Mouse (Mus musculus) lung, embryonic 15.5 days (tissue): ENCODE data around the gene Tmem107. TPM values are rescaled to one million over a fixed set of nuclear protein-coding genes. Genes with fewer than 3 reads are reported as not detected.

Experiments
- ATAC-seq: fragments of 200-750 bp; cut with Nextera tagmentation; 2 replicates; pipeline ENCODE4 v1.8.0; 2017; ENCODE audit warnings: moderate number of reproducible peaks, borderline replicate concordance; ENCODE audit not compliant: low FRiP score, low TSS enrichment; ENCODE audit errors: extremely low read depth
- H3K27ac ChIP-seq: fragments of 300-500 bp; sonication (generic); 2 replicates; pipeline ENCODE4 v1.5.1; 2015; ENCODE audit warnings: moderate library complexity, mild to moderate bottlenecking, inconsistent platforms
- H3K27me3 ChIP-seq: fragments of 300-500 bp; sonication (generic); 2 replicates; pipeline ENCODE4 v1.6.1; 2015; ENCODE audit warnings: inconsistent platforms
- H3K36me3 ChIP-seq: fragments of 300-500 bp; sonication (generic); 2 replicates; pipeline ENCODE4 v1.6.1; 2015; ENCODE audit warnings: inconsistent platforms
- H3K4me1 ChIP-seq: fragments of 300-500 bp; sonication (generic); 2 replicates; pipeline ENCODE4 v1.6.1; 2015; ENCODE audit warnings: inconsistent platforms
- H3K4me2 ChIP-seq: fragments of 300-500 bp; sonication (generic); 2 replicates; pipeline ENCODE4 v1.6.1; 2015; ENCODE audit warnings: inconsistent platforms, mild to moderate bottlenecking, moderate library complexity
- H3K4me3 ChIP-seq: fragments of 300-500 bp; sonication (generic); 2 replicates; pipeline ENCODE4 v1.5.1; 2015; ENCODE audit warnings: mild to moderate bottlenecking, inconsistent platforms
- H3K9ac ChIP-seq: fragments of 300-500 bp; sonication (generic); 2 replicates; pipeline ENCODE4 v1.6.1; 2015; ENCODE audit warnings: inconsistent platforms
- H3K9me3 ChIP-seq: fragments of 300-500 bp; sonication (generic); 2 replicates; pipeline ENCODE4 v1.6.1; 2016; ENCODE audit warnings: inconsistent platforms
- WGBS: fragments of 180-500 bp; shearing (Covaris S2); methylation state at CpG from one replicate; pipeline ENCODE4 v1.1.7; 2015; 5-methylcytosine and 5-hydroxymethylcytosine counted together
- polyA plus RNA-seq: library from polyadenylated mRNA; unstranded; fragments of >200 nt; fragmentation: Nextera tagmentation; extraction: Ambion mirVana; gene quantifications from 2 replicates; pipeline ENCODE4 v1.2.1, GENCODE M21; 2015

Gene Tmem107
- polyA plus RNA-seq, 1 experiment from 2014 or later, result 71.1 TPM

GRCm38 (mm10) chr11:69114018-69114417 lies 43.4 kb downstream of the Tmem107 start:
- 58% methylated on average over 3 of the region's 3 CpGs for WGBS
- no peaks in the 10 kb centered on the region for H3K27me3 ChIP-seq
- no peaks in the 10 kb centered on the region for H3K9me3 ChIP-seq
- no peak overlapping the region for H3K4me3 ChIP-seq
- H3K4me1 ChIP-seq, result peaks cover 31% of the 10 kb centered on the region
- no peak overlapping the region for H3K9ac ChIP-seq
- peaks cover 7% of the 10 kb centered on the region for H3K36me3 ChIP-seq
- ATAC-seq, result no peak
- no peak overlapping the region for H3K27ac ChIP-seq
- H3K4me2 ChIP-seq, result no peak overlapping the region

DNA sequence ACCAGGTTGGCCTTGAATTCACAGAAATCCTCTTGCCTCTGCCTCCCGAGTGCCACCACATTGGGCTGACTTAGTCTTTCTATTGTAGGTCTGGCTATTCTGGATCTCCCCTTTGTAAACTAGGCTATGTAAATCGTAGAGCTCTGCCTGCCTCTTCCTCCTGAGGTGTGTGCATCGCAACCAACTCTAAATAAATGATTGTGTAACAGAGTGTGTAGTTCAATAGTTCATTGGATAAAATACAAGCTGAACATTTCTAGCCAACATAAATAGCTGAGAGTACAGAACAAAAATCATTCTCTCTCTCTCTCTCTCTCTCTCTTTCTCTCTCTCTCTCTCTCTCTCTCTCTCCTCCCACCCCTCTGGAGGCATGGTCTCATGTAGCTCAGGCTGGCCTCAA lies 44.0 kb downstream of the Tmem107 start:
- peaks cover 32% of the 10 kb centered on the region for H3K4me1 ChIP-seq
- H3K4me2 ChIP-seq, result no peak overlapping the region
- H3K27ac ChIP-seq, result no peak overlapping the region
- no peaks in the 10 kb centered on the region for H3K27me3 ChIP-seq
- no peaks in the 10 kb centered on the region for H3K9me3 ChIP-seq
- 69% methylated on average over 3 of the region's 3 CpGs for WGBS
- H3K36me3 ChIP-seq, result peaks cover 1% of the 10 kb centered on the region
- no peak overlapping the region for H3K4me3 ChIP-seq
- no peak overlapping the region for H3K9ac ChIP-seq
- ATAC-seq, result no peak

- peak overlapping the region; percentile 66; the same call in 1 of the 2 replicates for H3K4me3 ChIP-seq
- H3K27me3 ChIP-seq, result no peaks in the 10 kb centered on the region
- no peaks in the 10 kb centered on the region for H3K9me3 ChIP-seq
- H3K27ac ChIP-seq, result no peak overlapping the region
- H3K9ac ChIP-seq, result no peak overlapping the region
- WGBS, result 51% methylated on average over 5 of the region's 5 CpGs
- peaks cover 41% of the 10 kb centered on the region for H3K4me1 ChIP-seq
- no peaks in the 10 kb centered on the region for H3K36me3 ChIP-seq
- ATAC-seq, result no peak
- peak overlapping the region; percentile 94 for H3K4me2 ChIP-seq
Measured at GRCm38 (mm10) chr11:69116843-69117242, 46.2 kb downstream of the Tmem107 start.

- Histone ChIP-seq H3K9ac (peak overlapping the region; percentile 59), H3K36me3 (no peaks in the 10 kb centered on the region), H3K4me3 (peak overlapping the region; percentile 66), H3K4me2 (peak overlapping the region; percentile 94), H3K27me3 (no peaks in the 10 kb centered on the region), H3K9me3 (no peaks in the 10 kb centered on the region), H3K4me1 (peaks cover 38% of the 10 kb centered on the region), H3K27ac (peak overlapping the region; percentile 89)
- under 1% methylated on average over 45 of the region's 45 CpGs for WGBS
- ATAC-seq, result no peak
Measured at GRCm38 (mm10) chr11:69117737-69118695, 47.4 kb downstream of the Tmem107 start.

- 0% methylated on average over 15 of the region's 15 CpGs for WGBS
- no peaks in the 10 kb centered on the region for H3K36me3 ChIP-seq
- no peak overlapping the region for H3K27ac ChIP-seq
- H3K4me3 ChIP-seq, result peak overlapping the region; percentile 66
- peak overlapping the region; percentile 59 for H3K9ac ChIP-seq
- peak overlapping the region; percentile 94 for H3K4me2 ChIP-seq
- H3K27me3 ChIP-seq, result no peaks in the 10 kb centered on the region
- H3K4me1 ChIP-seq, result peaks cover 40% of the 10 kb centered on the region
- ATAC-seq, result no peak
- no peaks in the 10 kb centered on the region for H3K9me3 ChIP-seq
Measured at GRCm38 (mm10) chr11:69118765-69119164, 48.2 kb downstream of the Tmem107 start.

- no peak overlapping the region for H3K27ac ChIP-seq
- ATAC-seq, result no peak
- H3K9ac ChIP-seq, result peak overlapping the region; percentile 3; the same call in 1 of the 2 replicates
- H3K27me3 ChIP-seq, result no peaks in the 10 kb centered on the region
- H3K4me2 ChIP-seq, result peak overlapping the region; percentile 94
- no peaks in the 10 kb centered on the region for H3K9me3 ChIP-seq
- H3K4me3 ChIP-seq, result peak overlapping the region; percentile 80
- WGBS, result 37% methylated on average over 14 of the region's 14 CpGs
- H3K36me3 ChIP-seq, result no peaks in the 10 kb centered on the region
- H3K4me1 ChIP-seq, result peaks cover 40% of the 10 kb centered on the region
Measured at GRCm38 (mm10) chr11:69119446-69120155, 49.0 kb downstream of the Tmem107 start.

DNA sequence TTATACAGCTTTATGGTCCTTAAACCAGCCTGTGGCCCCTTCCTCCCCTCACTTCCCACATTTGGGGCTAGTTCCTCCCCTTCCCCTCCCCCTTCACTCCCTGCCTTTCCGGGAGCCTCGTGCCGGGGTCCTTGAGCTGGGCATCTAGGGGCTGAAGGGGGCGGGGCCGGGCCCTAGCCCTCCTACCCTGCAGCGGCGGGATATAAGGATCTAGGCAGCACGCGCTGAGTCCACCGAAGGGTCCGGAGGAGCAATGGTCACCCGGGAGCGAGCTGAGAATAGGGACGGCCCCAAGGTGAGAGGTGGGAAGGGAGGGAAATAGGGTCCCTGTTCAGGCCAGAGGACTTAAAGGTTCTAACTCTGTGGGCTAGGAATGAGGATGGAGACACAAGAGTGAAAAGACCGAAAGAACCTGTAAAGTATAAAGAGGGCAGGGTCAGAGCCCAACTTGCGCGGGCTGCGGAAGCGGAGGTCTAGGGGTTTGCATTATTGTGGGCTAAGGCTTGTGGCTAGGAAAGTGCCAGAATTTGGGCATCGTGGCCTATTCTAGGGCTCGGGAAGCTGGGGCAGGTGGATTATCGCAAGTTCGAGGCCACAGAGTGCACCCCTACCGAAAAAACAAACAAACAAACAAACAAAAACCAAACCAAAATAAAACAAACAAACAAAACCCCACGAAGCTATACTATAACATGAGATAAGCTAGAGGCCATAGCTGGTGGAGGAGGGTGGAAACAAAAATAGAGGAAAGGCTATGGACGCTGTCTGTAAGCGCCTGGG lies 49.8 kb downstream of the Tmem107 start, which contains the start of gene Hes7:
Gene Hes7, plus strand, starts transcription at position 184 of the 780 bp plus-strand sequence.
- no peak for ATAC-seq
- H3K27ac ChIP-seq, result peak within 1 kb of the TSS; percentile 98; the same call in 1 of the 2 replicates
- WGBS, result under 1% methylated on average over 27 of the region's 27 CpGs

DNA sequence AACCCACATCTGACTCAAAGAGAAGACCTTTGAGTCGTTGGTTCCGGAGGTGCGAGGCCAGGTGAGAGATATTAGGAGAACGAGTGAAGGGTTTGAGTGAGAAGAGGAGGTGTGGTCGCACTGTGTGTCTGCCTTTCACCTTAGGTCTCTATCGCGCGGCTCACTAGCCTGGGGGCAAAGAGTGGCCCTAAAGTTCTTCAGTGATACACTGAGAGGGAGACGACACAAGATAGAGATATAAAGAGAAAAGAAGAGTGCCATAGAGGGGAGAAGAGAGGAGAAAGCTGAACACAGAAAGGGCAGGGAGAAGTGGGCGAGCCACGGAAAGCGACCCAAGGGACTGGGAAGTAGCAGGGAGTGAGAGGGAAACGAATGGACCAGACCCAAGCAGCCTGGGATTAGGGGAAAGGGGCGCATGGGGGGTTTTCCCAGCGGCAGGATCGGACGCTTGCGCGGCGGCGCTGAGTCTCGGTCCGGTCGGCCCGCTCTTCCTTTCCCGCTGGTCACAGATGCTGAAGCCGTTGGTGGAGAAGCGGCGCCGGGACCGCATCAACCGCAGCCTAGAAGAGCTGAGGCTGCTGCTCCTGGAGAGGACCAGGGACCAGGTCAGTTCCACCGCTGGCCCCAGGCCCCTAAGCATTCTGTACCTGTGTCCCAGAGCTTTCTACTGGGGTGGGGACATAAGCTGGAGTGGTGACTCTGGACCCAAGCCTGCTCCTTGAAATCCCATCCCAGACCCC lies 50.6 kb downstream of the Tmem107 start:
- WGBS, result under 1% methylated on average over 32 of the region's 33 CpGs
- peak overlapping the region; percentile 78 for H3K9ac ChIP-seq
- ATAC-seq, result no peak

More for the DNA sequence above, 49.8 kb downstream of the Tmem107 start, which contains the start of gene Hes7:
- no peaks in the 10 kb centered on the region for H3K36me3 ChIP-seq
- H3K4me3 ChIP-seq, result peak within 1 kb of the TSS; percentile 80
- H3K9ac ChIP-seq, result peak within 1 kb of the TSS; percentile 78
- H3K9me3 ChIP-seq, result no peaks in the 10 kb centered on the region
- no peaks in the 10 kb centered on the region for H3K27me3 ChIP-seq
- H3K4me1 ChIP-seq, result peaks cover 40% of the 10 kb centered on the region
- H3K4me2 ChIP-seq, result peak within 1 kb of the TSS; percentile 94

DNA sequence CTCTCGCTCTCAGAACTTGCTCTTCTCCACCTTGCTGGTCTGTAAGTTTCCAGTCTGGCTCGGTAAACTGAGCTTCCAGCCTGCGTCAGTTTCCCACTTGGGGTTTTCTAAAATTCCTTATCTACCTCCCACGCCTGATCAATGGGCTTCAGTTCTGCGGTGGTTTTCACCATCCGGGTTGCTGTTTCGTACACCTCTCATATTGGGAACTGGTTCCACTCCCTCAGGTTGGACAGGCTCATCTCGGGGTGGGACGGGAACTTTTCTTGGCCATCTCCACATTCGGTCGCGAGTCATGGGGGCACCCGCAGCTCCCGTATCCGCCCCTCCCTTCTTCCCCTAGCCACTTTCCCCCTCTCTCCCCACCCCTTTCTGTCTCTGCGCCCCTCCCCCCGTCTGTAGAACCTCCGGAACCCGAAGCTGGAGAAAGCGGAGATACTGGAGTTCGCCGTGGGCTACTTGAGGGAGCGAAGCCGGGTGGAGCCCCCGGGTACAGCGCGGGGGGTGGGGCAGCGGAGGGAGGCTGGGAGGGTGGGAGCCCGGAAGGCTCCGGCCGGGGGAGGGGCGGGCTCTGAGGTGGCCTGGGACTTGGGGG lies 51.2 kb downstream of the Tmem107 start:
- Histone ChIP-seq H3K4me3 (peak overlapping the region; percentile 80), H3K9me3 (no peaks in the 10 kb centered on the region), H3K36me3 (no peaks in the 10 kb centered on the region), H3K4me1 (peaks cover 52% of the 10 kb centered on the region), H3K4me2 (peak overlapping the region; percentile 94), H3K27me3 (no peaks in the 10 kb centered on the region), H3K27ac (peak overlapping the region; percentile 98), H3K9ac (peak overlapping the region; percentile 78)
- WGBS, result under 1% methylated on average over 31 of the region's 32 CpGs
- ATAC-seq, result no peak; the same call in 1 of the 2 replicates

More for the DNA sequence above, 50.6 kb downstream of the Tmem107 start:
- Histone ChIP-seq H3K27ac (peak overlapping the region; percentile 98), H3K27me3 (no peaks in the 10 kb centered on the region), H3K4me1 (peaks cover 48% of the 10 kb centered on the region), H3K36me3 (no peaks in the 10 kb centered on the region), H3K9me3 (no peaks in the 10 kb centered on the region), H3K4me3 (peak overlapping the region; percentile 80), H3K4me2 (peak overlapping the region; percentile 94)

DNA sequence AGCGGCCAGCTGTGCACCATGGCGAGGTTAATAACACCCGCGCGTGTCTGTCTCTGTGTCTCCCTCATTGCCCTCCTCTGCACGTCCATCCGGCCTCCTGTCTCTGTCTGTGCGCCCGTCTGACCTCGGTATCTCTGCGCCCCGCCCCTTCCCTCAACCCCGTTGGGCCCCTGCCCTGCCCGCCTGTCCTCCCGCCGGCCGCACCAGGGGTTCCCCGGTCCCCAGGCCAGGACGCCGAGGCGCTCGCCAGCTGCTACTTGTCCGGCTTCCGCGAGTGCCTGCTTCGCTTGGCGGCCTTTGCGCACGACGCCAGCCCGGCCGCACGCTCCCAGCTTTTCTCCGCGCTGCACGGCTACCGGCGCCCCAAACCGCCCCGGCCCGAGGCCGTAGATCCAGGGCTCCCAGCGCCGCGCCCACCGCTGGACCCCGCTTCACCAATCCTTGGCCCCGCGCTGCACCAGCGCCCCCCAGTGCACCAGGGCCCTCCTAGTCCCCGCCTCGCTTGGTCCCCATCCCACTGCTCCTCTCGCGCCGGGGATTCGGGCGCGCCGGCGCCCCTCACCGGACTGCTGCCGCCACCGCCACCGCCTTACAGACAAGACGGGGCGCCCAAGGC lies 51.8 kb downstream of the Tmem107 start, which contains the start of gene 9130213A22Rik:
Gene 9130213A22Rik, minus strand, starts transcription at position 254 of the 616 bp plus-strand sequence.
- Histone ChIP-seq H3K4me1 (peaks cover 47% of the 10 kb centered on the region), H3K4me2 (peak within 1 kb of the TSS; percentile 94), H3K4me3 (peak within 1 kb of the TSS; percentile 80), H3K27me3 (no peaks in the 10 kb centered on the region), H3K9me3 (no peaks in the 10 kb centered on the region), H3K27ac (peak within 1 kb of the TSS; percentile 98), H3K9ac (peak within 1 kb of the TSS; percentile 78), H3K36me3 (no peaks in the 10 kb centered on the region)
- peak; percentile 72 for ATAC-seq
- WGBS, result under 1% methylated on average over 65 of the region's 66 CpGs
